In genomic region chr11:113109096-113109495, GRCm38 (mm10) we compare ENCODE assay signal across 8 mouse cellular contexts.
"Had no signal": no experiment of that assay in that cellular context is flagged by ENCODE, and none has a peak within 500 bp of the region (broad histone marks: within the 10 kb centered on the region; RNA-seq: fewer than 3 reads in every experiment).

No protein-coding gene starts in this region.

- DNase-seq: kidney, adult 8-10 months; kidney, postnatal 36 days; liver; liver, embryonic 13.5 days; liver, postnatal 0 days; right cerebral cortex, postnatal 14 days; thymus, adult 2 months; thymus, postnatal 36 days had no signal
